Mouse (Mus musculus): ENCODE measurements around the gene Farsb. TPM values are rescaled to one million over a fixed set of nuclear protein-coding genes. Genes with fewer than 3 reads are reported as not detected.

Farsb gene
- 146 and 152 TPM in 2 replicates for polyA plus RNA-seq (2014; fragmentation: Nextera tagmentation; extraction: Ambion mirVana)

- Histone ChIP-seq H3K4me1 (replicated peaks; ENCODE audit: control insufficient read depth, insufficient read depth, low read length) (no peaks in the 10 kb centered on the region; the same call in 1 of the 2 replicates), H3K9ac (ENCODE audit: low read depth, low read length) (peak within 1 kb of the TSS; percentile 83), H3K9me3 (ENCODE audit: control insufficient read depth, low read length) (no peaks in the 10 kb centered on the region), H3K4me3 (ENCODE audit: low read depth, low read length) (peak within 1 kb of the TSS; percentile 96), H3K27me3 (ENCODE audit: control insufficient read depth, insufficient read depth, low read length) (no peaks in the 10 kb centered on the region), H3K27ac (ENCODE audit: low read depth, low read length) (no peak within 1 kb of the TSS), H3K4me2 (replicated peaks; ENCODE audit: low read depth, low read length) (peak within 1 kb of the TSS; percentile 74), H3K36me3 (ENCODE audit: control insufficient read depth, insufficient read depth, low read length) (no peaks in the 10 kb centered on the region)
- peak; percentile 99 for ATAC-seq (ENCODE audit: low FRiP score)
- peak; percentile 92 for DNase-seq (ENCODE audit: low spot score)
- under 1% methylated on average over 31 of the region's 31 CpGs for WGBS
Observed at GRCm38 (mm10) chr1:78488752-78489492, at the start of gene Farsb. TSS of gene Farsb (minus strand) at chr1:78488897.

DNA sequence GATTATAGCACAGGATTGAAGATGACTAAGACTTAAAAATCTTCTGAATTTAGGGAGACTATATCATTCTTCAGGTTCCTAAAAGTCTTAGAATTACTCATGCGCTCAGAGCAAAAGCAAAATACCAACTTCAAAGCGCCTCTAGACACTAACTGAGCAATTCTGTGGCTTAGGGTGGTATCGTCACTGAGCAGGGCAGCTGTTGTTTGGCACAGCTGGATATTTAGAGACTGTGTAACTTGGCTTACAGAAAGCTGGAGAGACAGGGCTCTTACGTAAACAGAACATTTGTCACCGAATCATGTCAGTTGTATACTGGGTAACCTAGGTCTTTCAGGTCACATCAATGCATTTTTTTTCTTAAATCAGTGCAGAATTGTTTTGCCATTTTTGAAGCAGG, 49.7 kb upstream of the Farsb start:
- Histone ChIP-seq H3K9me3 (ENCODE audit: control insufficient read depth, low read length) (no peaks in the 10 kb centered on the region), H3K4me2 (replicated peaks; ENCODE audit: low read depth, low read length) (no peak overlapping the region), H3K27me3 (ENCODE audit: control insufficient read depth, insufficient read depth, low read length) (no peaks in the 10 kb centered on the region), H3K4me3 (ENCODE audit: low read depth, low read length) (no peak overlapping the region), H3K9ac (ENCODE audit: low read depth, low read length) (no peak overlapping the region), H3K27ac (ENCODE audit: low read depth, low read length) (no peak overlapping the region), H3K36me3 (ENCODE audit: control insufficient read depth, insufficient read depth, low read length) (no peaks in the 10 kb centered on the region), H3K4me1 (replicated peaks; ENCODE audit: control insufficient read depth, insufficient read depth, low read length) (peaks cover 4% of the 10 kb centered on the region; the same call in 1 of the 2 replicates)
- ATAC-seq (ENCODE audit: low FRiP score) (no peak), DNase-seq (ENCODE audit: low spot score) (no peak)
- 42% methylated on average over 5 of the region's 5 CpGs for WGBS

DNA sequence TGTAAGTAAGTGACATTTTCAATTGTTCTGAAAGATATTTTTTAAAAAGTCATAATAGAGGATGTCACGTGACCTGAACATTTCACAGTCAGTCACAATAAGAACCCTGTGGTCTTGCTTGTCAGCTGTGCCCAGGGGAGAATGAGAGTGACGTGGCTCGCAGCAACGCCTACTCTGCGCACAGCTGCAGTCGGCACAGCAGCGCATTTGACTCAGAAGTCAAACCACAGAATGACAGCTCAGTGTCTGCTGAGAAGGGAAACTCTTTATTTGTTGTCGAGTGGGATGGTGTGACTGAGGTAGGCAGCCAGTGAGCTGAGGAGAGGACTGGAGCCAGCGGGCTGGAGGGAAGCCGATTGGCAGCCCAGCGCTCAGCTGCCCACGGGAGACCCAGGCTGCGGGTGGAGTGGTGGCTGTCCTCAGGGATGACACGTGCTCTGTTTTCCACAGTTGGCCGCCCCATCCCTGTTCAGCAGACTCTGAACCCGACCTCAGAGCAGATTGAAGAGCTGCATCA, 48.9 kb upstream of the Farsb start:
- Histone ChIP-seq H3K36me3 (ENCODE audit: control insufficient read depth, insufficient read depth, low read length) (no peaks in the 10 kb centered on the region), H3K9me3 (ENCODE audit: control insufficient read depth, low read length) (no peaks in the 10 kb centered on the region), H3K4me3 (ENCODE audit: low read depth, low read length) (peak overlapping the region; percentile 23), H3K4me1 (replicated peaks; ENCODE audit: control insufficient read depth, insufficient read depth, low read length) (peaks cover 4% of the 10 kb centered on the region; the same call in 1 of the 2 replicates), H3K27me3 (ENCODE audit: control insufficient read depth, insufficient read depth, low read length) (no peaks in the 10 kb centered on the region), H3K27ac (ENCODE audit: low read depth, low read length) (no peak overlapping the region), H3K4me2 (replicated peaks; ENCODE audit: low read depth, low read length) (peak overlapping the region; percentile 60), H3K9ac (ENCODE audit: low read depth, low read length) (peak overlapping the region; percentile 44; the same call in 1 of the 2 replicates)
- DNase-seq (ENCODE audit: low spot score): peak; percentile 58
- peak; percentile 83 for ATAC-seq (ENCODE audit: low FRiP score)
- WGBS: 12% methylated on average over 16 of the region's 16 CpGs

GRCm38 (mm10) chr1:78536310-78537164, 47.8 kb upstream of the Farsb start:
- WGBS: 38% methylated on average over 19 of the region's 19 CpGs
- Histone ChIP-seq H3K9ac (ENCODE audit: low read depth, low read length) (no peak overlapping the region), H3K27me3 (ENCODE audit: control insufficient read depth, insufficient read depth, low read length) (no peaks in the 10 kb centered on the region), H3K4me3 (ENCODE audit: low read depth, low read length) (no peak overlapping the region), H3K9me3 (ENCODE audit: control insufficient read depth, low read length) (no peaks in the 10 kb centered on the region), H3K4me1 (replicated peaks; ENCODE audit: control insufficient read depth, insufficient read depth, low read length) (peaks cover 4% of the 10 kb centered on the region; the same call in 1 of the 2 replicates), H3K4me2 (replicated peaks; ENCODE audit: low read depth, low read length) (no peak overlapping the region), H3K36me3 (ENCODE audit: control insufficient read depth, insufficient read depth, low read length) (no peaks in the 10 kb centered on the region), H3K27ac (ENCODE audit: low read depth, low read length) (no peak overlapping the region)
- DNase-seq (ENCODE audit: low spot score): peak; percentile 82
- ATAC-seq (ENCODE audit: low FRiP score): no peak

GRCm38 (mm10) chr1:78534428-78535150, 45.9 kb upstream of the Farsb start:
- Histone ChIP-seq H3K9ac (ENCODE audit: low read depth, low read length) (no peak overlapping the region), H3K4me1 (replicated peaks; ENCODE audit: control insufficient read depth, insufficient read depth, low read length) (peaks cover 4% of the 10 kb centered on the region; the same call in 1 of the 2 replicates), H3K4me2 (replicated peaks; ENCODE audit: low read depth, low read length) (no peak overlapping the region), H3K36me3 (ENCODE audit: control insufficient read depth, insufficient read depth, low read length) (no peaks in the 10 kb centered on the region), H3K27ac (ENCODE audit: low read depth, low read length) (no peak overlapping the region), H3K27me3 (ENCODE audit: control insufficient read depth, insufficient read depth, low read length) (no peaks in the 10 kb centered on the region), H3K9me3 (ENCODE audit: control insufficient read depth, low read length) (no peaks in the 10 kb centered on the region), H3K4me3 (ENCODE audit: low read depth, low read length) (no peak overlapping the region)
- no peak for ATAC-seq (ENCODE audit: low FRiP score)
- 91% methylated on average over 9 of the region's 9 CpGs for WGBS
- no peak for DNase-seq (ENCODE audit: low spot score)

GRCm38 (mm10) chr1:78532184-78532800, 43.6 kb upstream of the Farsb start:
- H3K4me3 ChIP-seq (ENCODE audit: low read depth, low read length): no peak overlapping the region
- no peak overlapping the region for H3K4me2 ChIP-seq (replicated peaks; ENCODE audit: low read depth, low read length)
- DNase-seq (ENCODE audit: low spot score) (no peak), ATAC-seq (ENCODE audit: low FRiP score) (no peak)
- H3K36me3 ChIP-seq (ENCODE audit: control insufficient read depth, insufficient read depth, low read length): no peaks in the 10 kb centered on the region
- no peaks in the 10 kb centered on the region for H3K9me3 ChIP-seq (ENCODE audit: control insufficient read depth, low read length)
- no peaks in the 10 kb centered on the region for H3K4me1 ChIP-seq (replicated peaks; ENCODE audit: control insufficient read depth, insufficient read depth, low read length)
- no peak overlapping the region for H3K27ac ChIP-seq (ENCODE audit: low read depth, low read length)
- H3K27me3 ChIP-seq (ENCODE audit: control insufficient read depth, insufficient read depth, low read length): no peaks in the 10 kb centered on the region
- WGBS: 84% methylated on average over 15 of the region's 15 CpGs
- H3K9ac ChIP-seq (ENCODE audit: low read depth, low read length): no peak overlapping the region

DNA sequence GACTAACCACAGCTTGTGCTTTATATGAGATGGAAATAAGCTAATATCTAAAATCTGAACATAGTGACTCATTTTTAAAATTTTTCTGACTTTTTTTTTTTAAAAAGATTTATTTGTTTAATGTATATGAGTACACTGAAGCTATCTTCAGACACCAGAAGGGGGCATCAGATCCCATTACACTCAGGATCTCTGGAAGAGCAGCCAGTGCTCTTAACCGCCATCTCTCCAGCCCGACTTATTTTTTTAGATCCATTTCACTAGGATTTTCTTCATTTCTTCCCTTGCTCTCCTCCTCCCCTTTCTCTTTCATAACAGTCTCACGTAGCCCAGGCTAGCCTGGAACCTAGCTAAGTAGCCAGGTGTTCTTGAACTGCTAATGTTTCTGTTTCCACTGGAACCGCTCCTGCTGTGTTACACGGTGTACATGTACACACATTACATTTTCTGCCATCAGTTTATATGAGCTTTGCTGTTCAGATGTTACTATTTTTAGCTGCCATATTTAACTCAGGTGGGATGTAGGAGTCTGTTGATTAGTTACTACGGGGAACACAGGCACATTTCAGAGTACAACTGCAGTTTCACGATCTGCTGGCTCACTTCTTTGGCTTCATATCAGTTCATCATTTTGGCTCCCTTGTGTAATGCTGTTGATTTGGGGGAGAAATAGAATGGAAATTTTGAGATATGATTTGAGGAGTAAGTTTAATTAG, 42.0 kb upstream of the Farsb start:
- H3K27me3 ChIP-seq (ENCODE audit: control insufficient read depth, insufficient read depth, low read length): no peaks in the 10 kb centered on the region
- DNase-seq (ENCODE audit: low spot score): no peak
- H3K9me3 ChIP-seq (ENCODE audit: control insufficient read depth, low read length): no peaks in the 10 kb centered on the region
- WGBS: 83% methylated on average over 7 of the region's 7 CpGs
- H3K9ac ChIP-seq (ENCODE audit: low read depth, low read length): no peak overlapping the region
- H3K27ac ChIP-seq (ENCODE audit: low read depth, low read length): no peak overlapping the region
- H3K4me2 ChIP-seq (replicated peaks; ENCODE audit: low read depth, low read length): no peak overlapping the region
- no peak for ATAC-seq (ENCODE audit: low FRiP score)
- H3K4me3 ChIP-seq (ENCODE audit: low read depth, low read length): no peak overlapping the region
- H3K36me3 ChIP-seq (ENCODE audit: control insufficient read depth, insufficient read depth, low read length): no peaks in the 10 kb centered on the region
- no peaks in the 10 kb centered on the region for H3K4me1 ChIP-seq (replicated peaks; ENCODE audit: control insufficient read depth, insufficient read depth, low read length)

Data from hindbrain, embryonic 11.5 days (tissue).